Mouse (Mus musculus) lung, adult 2 months (tissue): ENCODE measurements around the gene Olfr536. TPM values are rescaled to one million over a fixed set of nuclear protein-coding genes. Genes with fewer than 3 reads are reported as not detected.
"Not testable (repeated sequence)": the region's sequence is repeated elsewhere in the genome, so short reads cannot be mapped to it uniquely, and the experiment has no call there.

ENCODE experiments used
- DNase-seq: peaks from one replicate; pipeline ENCODE4 v3.0.0; 2022
- H3K4me1 ChIP-seq: fragments of 200-500 bp; 2 replicates; pipeline ENCODE4 v1.6.1; 2011; ENCODE audit warnings: low read length; ENCODE audit not compliant: control insufficient read depth, insufficient read depth
- H3K4me3 ChIP-seq: fragments of 200-500 bp; replicated peaks from 2 replicates; pipeline ENCODE3; 2011; ENCODE audit warnings: low read depth, mild to moderate bottlenecking, control low read depth, low read length; ENCODE audit errors: extremely low read depth
- CTCF ChIP-seq: fragments of 200-500 bp; IDR thresholded peaks from 2 replicates; pipeline ENCODE4 v1.5.1; 2011; ENCODE audit warnings: mild to moderate bottlenecking, low read length, control low read depth; ENCODE audit not compliant: insufficient read depth
- POLR2A ChIP-seq: fragments of 200-500 bp; IDR thresholded peaks from 2 replicates; pipeline ENCODE4 v1.6.1; 2011; ENCODE audit warnings: low read depth, mild to moderate bottlenecking, control low read depth, low read length, borderline replicate concordance; ENCODE audit errors: extremely low read depth
- WGBS: fragments of 180-500 bp; shearing (Covaris S2); methylation state at CpG from one replicate; pipeline ENCODE4 v1.1.7; 2018; 5-methylcytosine and 5-hydroxymethylcytosine counted together
- polyA plus RNA-seq: library from polyadenylated mRNA; depleted of rRNA; stranded (reverse); fragments of >200 nt; gene quantifications from 2 replicates; pipeline ENCODE4 v1.2.3, GENCODE M21; 2012; rRNA removed

The Olfr536 gene
- polyA plus RNA-seq, result not detected in 2 replicates

DNA sequence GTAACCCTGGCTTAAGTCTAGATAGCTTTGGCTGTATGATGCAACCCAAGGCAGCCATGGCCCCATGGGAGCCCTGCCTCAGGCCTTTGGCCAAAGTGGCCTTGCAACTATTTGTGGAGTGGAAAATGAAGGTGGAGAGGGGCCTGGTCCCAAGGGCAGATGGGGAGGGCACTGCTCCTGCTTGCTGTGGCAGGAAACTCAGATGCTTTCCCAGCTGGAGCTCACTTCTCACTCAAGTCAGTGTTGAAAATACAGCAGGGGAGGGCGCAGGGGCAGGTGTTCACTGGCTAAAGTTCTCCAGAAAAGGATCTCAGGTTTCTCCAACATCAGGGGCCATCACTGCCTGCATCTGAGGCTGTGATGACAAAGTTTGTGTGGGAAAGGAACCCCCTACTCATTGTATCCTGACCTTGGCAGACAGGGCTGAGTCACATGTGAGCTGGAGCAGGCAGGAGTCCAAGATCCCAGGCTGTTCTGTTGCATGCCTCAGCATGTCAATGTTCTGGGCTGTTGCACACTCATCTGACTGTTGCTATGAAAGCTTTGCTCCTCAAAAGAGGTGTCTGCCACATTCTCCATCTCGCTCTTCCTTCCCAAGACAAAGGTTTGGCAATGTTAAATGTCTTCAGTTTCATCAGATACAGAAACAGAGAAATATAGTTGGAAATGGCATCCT is at the start of gene Olfr536:
Gene Olfr536 (minus strand): TSS at position 51 of the 676 bp plus-strand sequence.
- WGBS, result 52% methylated on average over 2 of the region's 2 CpGs
- DNase-seq, H3K4me3 ChIP-seq, H3K4me1 ChIP-seq: not testable (repeated sequence)

DNA sequence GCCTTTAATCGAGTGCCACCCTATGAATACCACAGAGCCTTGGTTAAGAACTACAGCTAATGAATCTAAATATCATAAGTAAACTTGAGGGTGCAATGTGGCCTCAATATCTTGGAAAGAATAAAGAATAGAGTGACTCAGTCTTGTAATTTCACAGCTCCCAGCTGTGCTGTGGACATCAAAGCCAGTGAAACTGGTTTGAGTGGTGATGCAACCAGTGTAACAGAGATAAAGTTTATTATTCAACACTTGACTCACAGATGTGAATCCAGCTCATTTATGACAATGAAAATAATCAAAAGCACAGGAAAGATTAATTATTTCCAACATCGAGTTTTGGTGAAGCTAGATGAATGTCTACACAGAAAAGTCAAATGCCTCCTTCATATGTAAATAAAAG is 32.5 kb upstream of the Olfr536 start:
- no peak for DNase-seq
- H3K4me1 ChIP-seq, result no peaks in the 10 kb centered on the region
- 54% methylated on average over 2 of the region's 2 CpGs for WGBS
- no peak overlapping the region for H3K4me3 ChIP-seq
- TF ChIP-seq POLR2A (no peak), CTCF (no peak)

DNA sequence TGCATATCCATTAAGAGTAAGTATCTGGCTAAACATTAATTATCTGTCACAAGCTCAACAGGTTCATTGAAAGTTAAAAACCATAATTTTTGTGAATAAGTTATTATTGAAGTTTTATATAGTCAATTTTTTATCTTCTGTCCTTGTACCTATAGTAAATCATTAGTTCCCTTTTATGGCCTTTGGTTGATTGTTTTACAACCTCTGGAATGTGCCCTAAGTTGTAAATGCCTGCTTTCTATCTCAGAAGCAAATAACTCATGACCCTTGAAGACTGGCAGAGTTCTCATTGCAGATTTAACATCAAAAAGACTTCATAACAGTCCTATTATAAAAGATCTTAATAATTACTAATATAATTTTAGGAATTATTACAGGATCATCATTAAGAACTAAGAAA is 12.5 kb downstream of the Olfr536 start:
- TF ChIP-seq CTCF (no peak), POLR2A (no peak)
- no peaks in the 10 kb centered on the region for H3K4me1 ChIP-seq
- no peak overlapping the region for H3K4me3 ChIP-seq
- DNase-seq, result no peak

DNA sequence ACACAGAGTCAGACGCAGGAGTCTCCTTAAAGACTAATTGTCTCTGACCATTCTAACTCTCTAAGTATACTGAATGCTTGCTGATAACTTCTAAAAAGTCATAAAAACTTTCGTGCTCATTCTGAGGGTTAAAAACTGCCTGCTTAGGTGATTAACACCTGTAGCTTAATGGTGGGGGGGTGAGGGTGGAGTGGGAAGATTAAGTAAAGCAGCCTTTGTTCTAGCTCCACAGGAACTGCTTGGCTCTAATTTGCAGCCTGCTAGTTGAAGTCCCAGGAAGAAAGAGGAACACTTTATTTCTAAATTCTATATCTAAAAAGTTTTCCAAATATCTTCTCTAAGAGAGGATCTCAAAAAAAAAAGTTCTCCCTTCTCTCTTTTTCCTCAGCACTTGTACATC is 13.0 kb downstream of the Olfr536 start:
- no peak for TF ChIP-seq POLR2A
- TF ChIP-seq CTCF, result no peak
- DNase-seq, result no peak
- WGBS, result 30% methylated on average over 2 of the region's 2 CpGs
- H3K4me1 ChIP-seq, result no peaks in the 10 kb centered on the region
- no peak overlapping the region for H3K4me3 ChIP-seq

DNA sequence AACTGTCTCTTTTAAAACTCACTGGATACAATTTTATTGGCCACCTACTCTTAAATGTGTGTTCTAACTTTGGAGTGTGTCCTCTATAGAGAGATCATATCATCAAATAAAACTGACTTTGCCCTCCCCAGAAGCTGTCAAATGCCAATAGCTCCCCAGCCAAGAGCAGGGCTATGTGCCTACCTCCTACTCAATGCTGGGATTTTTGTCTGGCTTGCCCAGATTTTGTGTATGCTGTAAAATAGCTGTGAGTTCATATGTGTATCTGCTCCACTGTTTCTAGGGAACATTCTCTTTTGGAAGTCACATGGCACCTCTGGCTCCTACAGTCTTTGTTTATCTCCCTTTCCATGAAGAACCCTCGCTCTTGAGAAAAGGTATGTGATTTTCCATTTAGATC is 18.2 kb downstream of the Olfr536 start:
- no peak overlapping the region for H3K4me3 ChIP-seq
- DNase-seq, result no peak
- TF ChIP-seq POLR2A (no peak), CTCF (no peak)
- WGBS, result 76% methylated on average over 1 of the region's 1 CpGs
- no peaks in the 10 kb centered on the region for H3K4me1 ChIP-seq

DNA sequence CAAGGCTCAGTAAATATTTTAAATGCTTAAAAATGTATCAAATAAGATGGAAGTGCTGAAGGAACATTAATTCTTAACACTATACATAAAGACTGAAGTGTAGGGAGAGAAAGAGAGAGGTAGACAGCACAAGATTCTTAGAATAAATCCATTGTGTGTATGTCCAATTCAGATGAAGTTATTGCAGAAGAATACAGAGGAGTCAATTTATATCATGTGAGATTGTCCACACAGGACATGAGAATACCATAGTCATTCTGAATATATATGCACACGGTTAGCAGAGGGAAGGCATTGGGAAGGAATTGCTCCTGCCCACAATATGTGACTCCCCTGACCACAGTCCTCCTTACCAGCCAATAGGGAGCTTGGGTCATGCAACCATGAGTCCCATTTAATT is 23.3 kb downstream of the Olfr536 start, which contains the start of gene Olfr535:
Gene Olfr535 (plus strand): TSS at position 301 of the 400 bp plus-strand sequence.
- Histone ChIP-seq H3K4me3 (no peak within 1 kb of the TSS), H3K4me1 (no peaks in the 10 kb centered on the region)
- no peak for DNase-seq
- WGBS, result 69% methylated on average over 1 of the region's 1 CpGs
- TF ChIP-seq CTCF (no peak), POLR2A (no peak)

DNA sequence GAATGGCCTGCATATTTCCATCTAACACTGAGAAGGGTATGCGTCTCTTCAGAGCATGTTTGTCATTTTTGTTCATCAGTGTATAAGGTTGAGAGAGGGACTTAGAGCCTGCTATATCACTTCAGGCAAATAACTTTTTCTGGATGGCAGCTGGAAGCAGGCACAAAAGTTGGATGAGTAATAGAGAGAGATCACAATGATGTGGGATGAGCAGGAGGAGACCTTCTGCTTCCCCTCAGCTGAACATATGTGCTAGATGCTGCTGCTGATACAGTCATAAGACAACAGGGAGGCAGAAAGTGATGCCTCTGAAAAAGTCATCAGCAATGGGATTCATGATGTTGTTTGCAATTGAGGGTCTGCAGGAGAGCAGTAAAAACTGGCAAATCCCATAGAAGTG is 28.5 kb downstream of the Olfr536 start:
- WGBS, result 93% methylated on average over 1 of the region's 1 CpGs
- Histone ChIP-seq H3K4me1 (no peaks in the 10 kb centered on the region), H3K4me3 (no peak overlapping the region)
- TF ChIP-seq POLR2A, result no peak
- no peak for TF ChIP-seq CTCF
- DNase-seq, result no peak

DNA sequence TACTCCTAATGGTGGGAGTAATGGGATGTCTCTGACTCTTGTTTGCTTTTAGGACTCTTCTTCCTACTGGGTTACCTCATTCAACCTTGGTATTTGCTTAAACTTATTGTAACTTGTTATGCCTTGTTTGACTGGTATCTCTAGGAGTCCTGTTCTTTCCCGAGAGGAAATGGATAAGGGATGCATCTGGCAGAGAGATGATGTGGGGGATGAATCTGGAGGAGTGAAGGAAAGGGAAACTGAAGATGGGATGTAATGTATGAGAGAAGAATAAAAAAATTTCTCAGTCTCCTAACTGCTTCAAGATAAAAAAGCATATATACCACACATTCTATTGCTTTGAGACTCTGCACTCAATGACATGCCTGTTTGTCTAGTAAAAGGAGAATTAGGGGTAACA is 29.3 kb downstream of the Olfr536 start:
- Histone ChIP-seq H3K4me1 (no peaks in the 10 kb centered on the region), H3K4me3 (no peak overlapping the region)
- 70% methylated on average over 1 of the region's 1 CpGs for WGBS
- TF ChIP-seq POLR2A, result no peak
- no peak for DNase-seq

DNA sequence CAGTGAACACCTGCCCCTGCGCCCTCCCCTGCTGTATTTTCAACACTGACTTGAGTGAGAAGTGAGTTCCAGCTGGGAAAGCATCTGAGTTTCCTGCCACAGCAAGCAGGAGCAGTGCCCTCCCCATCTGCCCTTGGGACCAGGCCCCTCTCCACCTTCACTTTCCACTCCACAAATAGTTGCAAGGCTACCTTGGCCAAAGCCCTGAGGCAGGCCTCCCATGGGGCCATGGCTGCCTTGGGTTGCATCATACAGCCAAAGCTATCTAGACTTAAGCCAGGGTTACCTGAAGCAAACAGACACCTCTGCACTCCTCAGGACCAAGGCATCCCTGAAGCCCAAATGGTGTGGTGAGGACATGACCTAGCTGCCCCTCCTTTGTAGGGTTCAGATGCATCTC is 44.1 kb downstream of the Olfr536 start, which contains the start of gene Olfr533:
Gene Olfr533 (plus strand): TSS at position 301 of the 400 bp plus-strand sequence.
- WGBS, result 57% methylated on average over 1 of the region's 1 CpGs
- not testable (repeated sequence) for H3K4me1 ChIP-seq, H3K4me3 ChIP-seq

More for the DNA sequence above, 44.1 kb downstream of the Olfr536 start, which contains the start of gene Olfr533:
- not testable (repeated sequence) for DNase-seq

Other genes with a start within 250 kb of the Olfr536 start
- not detected in 2 replicates for gene Olfr525, start 186.5 kb downstream of the Olfr536 start, polyA plus RNA-seq
- not detected in 2 replicates for gene Olfr527, start 173.4 kb downstream of the Olfr536 start, polyA plus RNA-seq
- 0.32 TPM in 1 of 2 replicates, not detected in the other for gene Olfr60, start 145.7 kb downstream of the Olfr536 start, polyA plus RNA-seq
- gene Olfr530, start 131.1 kb downstream of the Olfr536 start, polyA plus RNA-seq, result not detected in 2 replicates
- gene Olfr531, start 104.5 kb downstream of the Olfr536 start, polyA plus RNA-seq, result not detected in 2 replicates
- not detected in 2 replicates for gene Olfr532, start 85.8 kb downstream of the Olfr536 start, polyA plus RNA-seq
- not detected in 2 replicates for gene Olfr533, start 44.0 kb downstream of the Olfr536 start, polyA plus RNA-seq
- not detected in 2 replicates for gene Olfr535, start 23.2 kb downstream of the Olfr536 start, polyA plus RNA-seq
- not detected in 2 replicates for gene Olfr538, start 60.5 kb upstream of the Olfr536 start, polyA plus RNA-seq
- not detected in 2 replicates for gene Olfr46, start 93.9 kb upstream of the Olfr536 start, polyA plus RNA-seq
- not detected in 2 replicates for gene Olfr61, start 121.6 kb upstream of the Olfr536 start, polyA plus RNA-seq
- gene Olfr53, start 139.1 kb upstream of the Olfr536 start, polyA plus RNA-seq, result not detected in 2 replicates
- gene Olfr539, start 152.5 kb upstream of the Olfr536 start, polyA plus RNA-seq, result not detected in 2 replicates
- gene Olfr45, start 174.6 kb upstream of the Olfr536 start, polyA plus RNA-seq, result not detected in 2 replicates
- not detected in 2 replicates for gene Olfr541, start 189.9 kb upstream of the Olfr536 start, polyA plus RNA-seq